ENCODE assay signal across 14 mouse cellular contexts in the genomic region with DNA sequence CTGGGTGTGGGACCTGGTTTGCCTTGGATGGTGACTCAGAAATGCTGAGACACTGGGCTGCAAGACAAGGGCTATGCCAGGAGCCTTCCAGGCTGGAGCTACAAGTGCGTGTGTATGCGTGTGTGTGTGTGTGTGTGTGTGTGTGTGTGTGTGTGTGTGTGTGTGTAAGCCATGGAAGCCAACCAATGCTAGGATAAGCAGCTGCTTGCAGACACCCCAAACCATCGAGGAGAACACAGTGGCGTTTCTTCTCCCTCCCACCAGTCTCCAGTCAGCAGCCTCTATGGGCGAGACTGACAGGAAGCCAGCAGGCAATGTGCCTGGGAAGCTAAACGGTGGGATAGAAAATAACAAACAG. TPM values are rescaled to one million over a fixed set of nuclear protein-coding genes. Genes with fewer than 3 reads are reported as not detected.
DNase-seq lines count a peak whose midpoint lies in the region; ATAC-seq and TF ChIP-seq lines count a peak whose summit lies in the region.
"Had no signal": no experiment of that assay in that cellular context is flagged by ENCODE, and none has a peak within 500 bp of the region (broad histone marks: within the 10 kb centered on the region; RNA-seq: fewer than 3 reads in every experiment).

No protein-coding gene starts in this region.

- H3K9ac ChIP-seq in ES-Bruce4 (ENCODE audit: low read depth, poor library complexity, severe bottlenecking): no peak overlapping the region
- H3K9ac ChIP-seq: liver, embryonic 15.5 days; midbrain, embryonic 15.5 days; stomach, embryonic 15.5 days had no signal

- no peaks in the 10 kb centered on the region for H3K27me3 ChIP-seq in ES-Bruce4 (ENCODE audit: control insufficient read depth, insufficient read depth, low read length, poor library complexity, severe bottlenecking)
- H3K27me3 ChIP-seq in limb, embryonic 10.5 days (ENCODE audit: low read depth, poor library complexity, severe bottlenecking): peaks cover 4% of the 10 kb centered on the region; the same call in 1 of the 2 replicates
- H3K27me3 ChIP-seq: liver, embryonic 15.5 days; midbrain, embryonic 15.5 days had no signal

- no peak for TF ChIP-seq CTCF in ES-Bruce4 (IDR thresholded peaks at IDR 0.05; ENCODE audit: low read depth, low read length)

- no peak overlapping the region for H3K4me3 ChIP-seq in ES-Bruce4 (ENCODE audit: low read depth, low read length)
- H3K4me3 ChIP-seq in limb, embryonic 10.5 days: no peak overlapping the region
- H3K4me3 ChIP-seq: liver, embryonic 15.5 days; midbrain, embryonic 15.5 days; neural tube, embryonic 13.5 days; stomach, embryonic 15.5 days had no signal

- ATAC-seq in frontal cortex, adult (ENCODE audit: low TSS enrichment): peak; percentile 79; the same call in 1 of the 2 replicates
- ATAC-seq: intestine, embryonic 16.5 days; midbrain, embryonic 15.5 days had no signal

- peak overlapping the region; percentile 84 for H3K27ac ChIP-seq in ES-Bruce4 (ENCODE audit: insufficient read depth, low read length)
- no peak overlapping the region for H3K27ac ChIP-seq in limb, embryonic 10.5 days
- H3K27ac ChIP-seq: liver, embryonic 15.5 days; midbrain, embryonic 15.5 days; neural tube, embryonic 13.5 days; stomach, embryonic 15.5 days had no signal

- DNase-seq in layer of hippocampus, postnatal 14 days (ENCODE audit: low spot score in 2 of 2): peak; percentile 67 to 75
- DNase-seq in right cerebral cortex, adult 18-20 months: peak; percentile 92
- DNase-seq in limb, embryonic 10.5 days (ENCODE audit: low spot score): no peak
- no peak for DNase-seq in thymus, postnatal 10 days (ENCODE audit: low spot score in 2 of 2)
- no peak for DNase-seq in T-cell, adult 2 months (ENCODE audit: low spot score)
- DNase-seq: adrenal gland, postnatal 14 days; lung, postnatal 4 days had no signal

- WGBS in limb, embryonic 10.5 days: 73% methylated on average over 6 of the region's 6 CpGs

- no peak for TF ChIP-seq POLR2A in ES-Bruce4 (IDR thresholded peaks at IDR 0.05; ENCODE audit: insufficient read depth, low read length)

- H3K36me3 ChIP-seq in ES-Bruce4 (ENCODE audit: control insufficient read depth, insufficient read depth, low read length, poor library complexity, severe bottlenecking): no peaks in the 10 kb centered on the region
- no peaks in the 10 kb centered on the region for H3K36me3 ChIP-seq in limb, embryonic 10.5 days
- H3K36me3 ChIP-seq: liver, embryonic 15.5 days; midbrain, embryonic 15.5 days; neural tube, embryonic 13.5 days; stomach, embryonic 15.5 days had no signal

- H3K4me1 ChIP-seq in ES-Bruce4 (ENCODE audit: control insufficient read depth, insufficient read depth, low read length): peaks cover 6% of the 10 kb centered on the region
- H3K4me1 ChIP-seq in limb, embryonic 10.5 days: peaks cover 11% of the 10 kb centered on the region; the same call in 1 of the 2 replicates
- H3K4me1 ChIP-seq: liver, embryonic 15.5 days; stomach, embryonic 15.5 days had no signal

- H3K9me3 ChIP-seq in ES-Bruce4 (replicated peaks; ENCODE audit: control insufficient read depth, insufficient read depth, low read length, poor library complexity, severe bottlenecking): no peaks in the 10 kb centered on the region
- no peaks in the 10 kb centered on the region for H3K9me3 ChIP-seq in limb, embryonic 10.5 days (replicated peaks)
- H3K9me3 ChIP-seq: liver, embryonic 15.5 days; midbrain, embryonic 15.5 days; neural tube, embryonic 13.5 days; stomach, embryonic 15.5 days had no signal

- no peak for TF ChIP-seq EP300 in ES-Bruce4 (IDR thresholded peaks at IDR 0.05; ENCODE audit: insufficient read depth, low read depth, low read length)

RNA-seq across cellular contexts. Expression of a gene that starts 26.9 kb away (rescaled TPM):
- 31.6 and 38.7 TPM in 2 replicates for polyA plus RNA-seq in ES-Bruce4 (2011; ENCODE audit: insufficient read depth, insufficient read length, low read depth, missing spikeins)
- total RNA-seq in layer of hippocampus, postnatal 14 days (2021): 10 to 100 TPM; 43.3 to 45.6 TPM
- polyA plus RNA-seq in limb, embryonic 10.5 days (2016; fragmentation: Nextera tagmentation; extraction: Ambion mirVana): 17.9 and 20.2 TPM in 2 replicates

Comparison
In these comparisons a context has a peak if more than half of its experiments do, and no peak if none do; other contexts are left out.
1. DNase-seq: peak in layer of hippocampus, postnatal 14 days (2 of 2) and right cerebral cortex, adult 18-20 months (single experiment); none in limb, embryonic 10.5 days (single experiment), thymus, postnatal 10 days (0 of 2) and T-cell, adult 2 months (single experiment).